11 mouse cellular contexts compared by ENCODE assay signal in the genomic region with DNA sequence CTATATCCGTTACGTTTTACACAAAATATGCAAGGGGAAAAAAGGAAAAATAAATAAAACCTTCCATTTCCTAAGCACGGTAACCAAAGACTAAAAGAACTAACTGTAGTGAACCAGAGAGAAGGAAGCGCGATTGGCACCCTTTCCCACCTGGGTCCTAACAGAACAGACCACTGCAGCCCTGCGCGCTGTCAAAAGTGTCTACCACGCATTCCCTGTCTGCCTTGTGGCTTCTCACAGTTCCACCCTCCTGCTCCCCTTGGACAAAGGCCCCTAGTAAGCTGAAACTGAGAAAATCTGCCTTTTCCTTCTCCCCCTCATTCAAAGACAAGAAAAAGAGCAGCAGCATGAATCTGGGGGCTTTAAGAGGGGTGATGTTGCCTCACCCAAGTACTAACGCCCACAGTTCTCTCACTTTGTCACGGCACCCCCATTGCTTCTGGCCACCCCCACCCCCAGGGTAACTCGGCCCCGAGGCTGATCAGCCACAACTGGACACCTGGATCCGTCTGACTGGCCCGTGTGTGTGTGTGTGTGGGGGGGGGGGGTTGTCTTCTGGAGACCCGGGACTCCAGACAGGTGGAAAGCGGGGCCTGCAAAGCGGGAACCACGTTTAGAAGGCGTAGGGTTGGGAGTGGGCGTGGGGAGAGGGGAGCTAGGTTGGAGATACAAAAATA. TPM values are rescaled to one million over a fixed set of nuclear protein-coding genes. Genes with fewer than 3 reads are reported as not detected.
A peak's percentile ranks its signal among the peaks of the same experiment; 100 is the strongest.
DNase-seq lines count a peak whose midpoint lies in the region; ATAC-seq lines count a peak whose summit lies in the region.
"Had no signal": no experiment of that assay in that cellular context is flagged by ENCODE, and none has a peak within 500 bp of the region (broad histone marks: within the 10 kb centered on the region; RNA-seq: fewer than 3 reads in every experiment).

No protein-coding gene starts in this region.

- no peaks in the 10 kb centered on the region for H3K36me3 ChIP-seq in liver, embryonic 12.5 days
- 0 out of 2 replicates have a peak, but pooled peaks cover 8% of the 10 kb centered on the region for H3K36me3 ChIP-seq in limb, embryonic 12.5 days

- H3K9ac ChIP-seq in liver, embryonic 12.5 days = no peak overlapping the region
- peak overlapping the region; percentile 93 for H3K9ac ChIP-seq in limb, embryonic 12.5 days (replicated peaks)

- H3K4me2 ChIP-seq in liver, embryonic 12.5 days = peak overlapping the region; percentile 55; the same call in 1 of the 2 replicates
- peak overlapping the region; percentile 70 for H3K4me2 ChIP-seq in limb, embryonic 12.5 days

- H3K9me3 ChIP-seq in liver, embryonic 12.5 days (replicated peaks) = no peaks in the 10 kb centered on the region
- H3K9me3 ChIP-seq in limb, embryonic 12.5 days = no peaks in the 10 kb centered on the region

- peak overlapping the region; percentile 36; the same call in 1 of the 2 replicates for H3K4me3 ChIP-seq in liver, embryonic 12.5 days
- peak overlapping the region; percentile 57 for H3K4me3 ChIP-seq in limb, embryonic 12.5 days (replicated peaks)

- H3K27ac ChIP-seq in liver, embryonic 12.5 days = no peak overlapping the region
- peak overlapping the region; percentile 92 for H3K27ac ChIP-seq in limb, embryonic 12.5 days
- H3K27ac ChIP-seq: macrophage had no signal

- peaks cover 13% of the 10 kb centered on the region for H3K4me1 ChIP-seq in liver, embryonic 12.5 days
- H3K4me1 ChIP-seq in limb, embryonic 12.5 days (replicated peaks) = peaks cover 33% of the 10 kb centered on the region

- 5% methylated on average over 14 of the region's 20 CpGs for WGBS in liver, embryonic 12.5 days (ENCODE audit: insufficient replicate concordance)
- 5% methylated on average over 20 of the region's 20 CpGs for WGBS in limb, embryonic 12.5 days

- ATAC-seq in liver, embryonic 12.5 days = no peak
- ATAC-seq in limb, embryonic 12.5 days (ENCODE audit: insufficient number of reproducible peaks, insufficient read depth, low FRiP score, low TSS enrichment, low read depth) = no peak

- peak; percentile 9 to 24 for DNase-seq in cerebellum, postnatal 10 days
- DNase-seq in cerebellum, postnatal 25 days = no peak
- DNase-seq in liver = no peak
- peak; percentile 22 for DNase-seq in embryo, embryonic 9.5 days (ENCODE audit: extremely low spot score)
- DNase-seq in thymus, adult 18-20 months = no peak
- DNase-seq in cerebellum, adult 9-11 months = no peak
- DNase-seq: cerebellum, adult 2 months; kidney, adult 11 months had no signal

- peaks cover 90% of the 10 kb centered on the region for H3K27me3 ChIP-seq in liver, embryonic 12.5 days (replicated peaks)
- peaks cover 68% of the 10 kb centered on the region for H3K27me3 ChIP-seq in limb, embryonic 12.5 days

RNA-seq across cellular contexts. Expression of a gene that starts 4.5 kb away (rescaled TPM):
- not detected in 2 replicates for polyA plus RNA-seq in liver, embryonic 12.5 days (2016; fragmentation: Nextera tagmentation; extraction: Ambion mirVana)
- 6.8 and 8.3 TPM in 2 replicates for polyA plus RNA-seq in limb, embryonic 12.5 days (2016; fragmentation: Nextera tagmentation; extraction: Ambion mirVana)
- polyA plus RNA-seq: macrophage had no signal

RNA-seq across cellular contexts. Expression of a gene that starts 13.2 kb away (rescaled TPM):
- polyA plus RNA-seq in liver, embryonic 12.5 days (2016; fragmentation: Nextera tagmentation; extraction: Ambion mirVana) = 0.10 TPM in 1 of 2 replicates, not detected in the other
- 81.8 and 88.0 TPM in 2 replicates for polyA plus RNA-seq in limb, embryonic 12.5 days (2016; fragmentation: Nextera tagmentation; extraction: Ambion mirVana)
- polyA plus RNA-seq: macrophage had no signal

RNA-seq across cellular contexts. Expression of a gene that starts 19.9 kb away (rescaled TPM):
- not detected in 2 replicates for polyA plus RNA-seq in liver, embryonic 12.5 days (2016; fragmentation: Nextera tagmentation; extraction: Ambion mirVana)
- 113 and 130 TPM in 2 replicates for polyA plus RNA-seq in limb, embryonic 12.5 days (2016; fragmentation: Nextera tagmentation; extraction: Ambion mirVana)
- polyA plus RNA-seq: cerebellum, adult 2 months; macrophage had no signal

RNA-seq across cellular contexts. Expression of a gene that starts 24.5 kb away (rescaled TPM):
- polyA plus RNA-seq in liver, embryonic 12.5 days (2016; fragmentation: Nextera tagmentation; extraction: Ambion mirVana) = not detected in 2 replicates
- polyA plus RNA-seq in limb, embryonic 12.5 days (2016; fragmentation: Nextera tagmentation; extraction: Ambion mirVana) = 55.4 and 62.0 TPM in 2 replicates
- polyA plus RNA-seq: cerebellum, adult 2 months; macrophage had no signal

RNA-seq across cellular contexts. Expression of a gene that starts 36.8 kb away (rescaled TPM):
- not detected in 2 replicates for polyA plus RNA-seq in liver, embryonic 12.5 days (2016; fragmentation: Nextera tagmentation; extraction: Ambion mirVana)
- polyA plus RNA-seq in limb, embryonic 12.5 days (2016; fragmentation: Nextera tagmentation; extraction: Ambion mirVana) = 39.5 and 42.0 TPM in 2 replicates
- polyA plus RNA-seq: cerebellum, adult 2 months; macrophage had no signal

Comparison
In these comparisons a context has a peak if more than half of its experiments do, and no peak if none do; other contexts are left out.
1. DNase-seq: peak in cerebellum, postnatal 10 days (2 of 2) and embryo, embryonic 9.5 days (single experiment); none in cerebellum, postnatal 25 days (0 of 2), liver (single experiment), thymus, adult 18-20 months (0 of 2) and cerebellum, adult 9-11 months (single experiment).
2. RNA of a gene that starts 13.2 kb away (polyA plus RNA-seq): 81.8 to 88.0 TPM in limb, embryonic 12.5 days; 0.10 TPM in liver, embryonic 12.5 days; every median in the first group is over 10 times any median in the second.
3. RNA of a gene that starts 19.9 kb away (polyA plus RNA-seq): 113 to 130 TPM in limb, embryonic 12.5 days; not detected in liver, embryonic 12.5 days; every median in the first group is over 100 times any median in the second.